33 mouse cellular contexts compared by ENCODE assay signal in genomic region chr17:38171088-38171487, GRCm38 (mm10). TPM values are rescaled to one million over a fixed set of nuclear protein-coding genes. Genes with fewer than 3 reads are reported as not detected.
"Had no signal": no experiment of that assay in that cellular context is flagged by ENCODE, and none has a peak within 500 bp of the region (broad histone marks: within the 10 kb centered on the region; RNA-seq: fewer than 3 reads in every experiment).

Gene Olfr134 (plus strand): TSS chr17:38171388.

- H3K27ac ChIP-seq: embryonic facial prominence, embryonic 12.5 days; embryonic facial prominence, embryonic 13.5 days; embryonic facial prominence, embryonic 15.5 days; forebrain, embryonic 10.5 days; forebrain, embryonic 12.5 days; forebrain, embryonic 13.5 days; forebrain, embryonic 15.5 days; gastrocnemius, adult 2 months; heart, adult 2 months; heart, embryonic 10.5 days had no signal

- H3K27me3 ChIP-seq: embryonic facial prominence, embryonic 12.5 days; embryonic facial prominence, embryonic 13.5 days; embryonic facial prominence, embryonic 15.5 days; forebrain, embryonic 12.5 days; forebrain, embryonic 13.5 days; forebrain, embryonic 15.5 days had no signal

- H3K4me1 ChIP-seq: embryonic facial prominence, embryonic 12.5 days; embryonic facial prominence, embryonic 13.5 days; embryonic facial prominence, embryonic 15.5 days; forebrain, embryonic 10.5 days; forebrain, embryonic 12.5 days; forebrain, embryonic 13.5 days; forebrain, embryonic 15.5 days; heart, embryonic 10.5 days had no signal

- H3K36me3 ChIP-seq: embryonic facial prominence, embryonic 12.5 days; embryonic facial prominence, embryonic 13.5 days; embryonic facial prominence, embryonic 15.5 days; forebrain, embryonic 10.5 days; forebrain, embryonic 12.5 days; forebrain, embryonic 15.5 days; heart, embryonic 10.5 days had no signal

- H3K4me3 ChIP-seq: embryonic facial prominence, embryonic 12.5 days; embryonic facial prominence, embryonic 13.5 days; embryonic facial prominence, embryonic 15.5 days; erythroblast, embryonic 14.5 days; forebrain, embryonic 10.5 days; forebrain, embryonic 12.5 days; forebrain, embryonic 13.5 days; forebrain, embryonic 15.5 days; gastrocnemius, adult 2 months; heart, adult 2 months; heart, embryonic 10.5 days had no signal

- H3K9me3 ChIP-seq: embryonic facial prominence, embryonic 12.5 days; embryonic facial prominence, embryonic 13.5 days; embryonic facial prominence, embryonic 15.5 days; forebrain, embryonic 10.5 days; forebrain, embryonic 12.5 days; forebrain, embryonic 13.5 days; forebrain, embryonic 15.5 days; heart, embryonic 10.5 days had no signal

- H3K4me2 ChIP-seq: embryonic facial prominence, embryonic 12.5 days; embryonic facial prominence, embryonic 13.5 days; embryonic facial prominence, embryonic 15.5 days; forebrain, embryonic 12.5 days; forebrain, embryonic 13.5 days; forebrain, embryonic 15.5 days had no signal

- DNase-seq: cerebellum, adult 8-10 months; cerebellum, adult 9-10 months; cerebellum, adult 9-11 months; cerebellum, postnatal 10 days; cerebellum, postnatal 14 days; cerebellum, postnatal 25 days; cerebellum, postnatal 36 days; embryo, embryonic 11 days; forebrain, postnatal 0 days; gastrocnemius, adult 2 months; gastrocnemius, postnatal 10 days; gastrocnemius, postnatal 14 days; gastrocnemius, postnatal 25 days; gastrocnemius, postnatal 36 days; heart, adult 11 months; heart, adult 18-20 months; heart, adult 2 months had no signal

- ATAC-seq: forebrain, embryonic 13.5 days; forebrain, embryonic 14.5 days; forebrain, embryonic 15.5 days; forebrain, embryonic 16.5 days; forebrain, postnatal 0 days had no signal

- H3K9ac ChIP-seq: embryonic facial prominence, embryonic 12.5 days; embryonic facial prominence, embryonic 13.5 days; embryonic facial prominence, embryonic 15.5 days; forebrain, embryonic 12.5 days; forebrain, embryonic 13.5 days; forebrain, embryonic 15.5 days; forebrain, postnatal 0 days had no signal

RNA-seq across cellular contexts. Expression of gene Olfr134, which starts in this region (rescaled TPM):
- polyA plus RNA-seq: cortical plate, adult 2 months; embryonic facial prominence, embryonic 11.5 days; embryonic facial prominence, embryonic 12.5 days; embryonic facial prominence, embryonic 13.5 days; embryonic facial prominence, embryonic 15.5 days; erythroblast, embryonic 14.5 days; forebrain, embryonic 10.5 days; forebrain, embryonic 11.5 days; forebrain, embryonic 12.5 days; forebrain, embryonic 13.5 days; forebrain, embryonic 14.5 days; forebrain, embryonic 15.5 days; forebrain, embryonic 16.5 days; forebrain, postnatal 0 days; frontal cortex, adult 2 months; gonadal fat pad, adult 2 months; heart, adult 2 months; heart, embryonic 10.5 days had no signal
